Mouse (Mus musculus): Measurements from ENCODE around the gene Cacna2d1.

GRCm38 (mm10) chr5:15906446-15906845 lies 28.0 kb upstream of the Cacna2d1 start:
- no peak for TF ChIP-seq CTCF (IDR thresholded peaks at IDR 0.05; ENCODE audit: low read depth, low read length)
- TF ChIP-seq POLR2A (IDR thresholded peaks at IDR 0.05; ENCODE audit: borderline replicate concordance, low read depth, low read length): no peak
